Mouse (Mus musculus): ENCODE measurements around the gene G6pc.
"Not testable (repeated sequence)": the region's sequence is repeated elsewhere in the genome, so short reads cannot be mapped to it uniquely, and the experiment has no call there.

Gene G6pc

GRCm38 (mm10) chr11:101367326-101367935 lies at the start of gene G6pc:
Gene G6pc (plus strand): TSS chr11:101367561.
- no peak for DNase-seq (ENCODE audit: low read depth, low spot score)

DNA sequence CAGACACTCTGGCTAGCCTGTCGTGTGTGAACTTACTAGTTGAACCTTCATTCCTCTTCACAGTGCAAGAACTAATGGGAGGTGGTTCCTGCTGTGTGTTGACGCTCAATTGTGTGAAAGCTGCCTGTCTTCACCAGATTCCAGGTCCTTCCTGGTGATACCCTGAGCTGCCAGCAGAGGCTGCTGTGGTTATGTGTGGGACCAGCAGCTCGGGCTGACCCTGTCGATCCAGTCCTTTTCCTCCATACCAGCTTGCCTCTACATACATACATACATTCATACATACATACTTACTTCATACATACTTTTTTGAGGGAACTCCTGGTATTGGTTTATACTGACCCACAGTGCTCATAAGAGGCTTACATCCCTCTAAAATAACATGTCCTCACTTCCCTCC lies 43.8 kb upstream of the G6pc start:
- peak; percentile 41 for DNase-seq (ENCODE audit: low read depth, low spot score)

DNA sequence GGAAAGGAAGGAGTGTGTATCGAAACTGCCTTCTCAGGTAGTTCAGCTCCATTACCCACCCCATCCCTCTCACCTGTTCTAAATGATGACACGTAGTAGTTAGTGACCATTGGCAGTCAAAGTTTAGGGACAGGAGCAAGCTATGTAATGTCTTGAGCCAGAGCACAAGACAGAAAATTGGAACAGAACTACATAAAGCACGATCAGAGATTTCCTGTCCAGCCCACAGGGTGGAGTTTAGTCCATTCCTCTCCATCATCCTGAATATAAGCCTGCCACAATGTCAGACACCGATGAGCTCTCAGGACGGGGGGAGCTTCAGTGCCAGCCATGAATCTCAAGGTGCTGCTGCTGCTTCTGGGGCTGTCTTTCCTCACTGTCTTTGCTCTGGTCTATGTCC lies 42.6 kb upstream of the G6pc start, which contains the start of gene Aoc2:
TSS of gene Aoc2 (plus strand) at position 301 of the 400 bp plus-strand sequence.
- no peak for DNase-seq (ENCODE audit: low read depth, low spot score)

DNA sequence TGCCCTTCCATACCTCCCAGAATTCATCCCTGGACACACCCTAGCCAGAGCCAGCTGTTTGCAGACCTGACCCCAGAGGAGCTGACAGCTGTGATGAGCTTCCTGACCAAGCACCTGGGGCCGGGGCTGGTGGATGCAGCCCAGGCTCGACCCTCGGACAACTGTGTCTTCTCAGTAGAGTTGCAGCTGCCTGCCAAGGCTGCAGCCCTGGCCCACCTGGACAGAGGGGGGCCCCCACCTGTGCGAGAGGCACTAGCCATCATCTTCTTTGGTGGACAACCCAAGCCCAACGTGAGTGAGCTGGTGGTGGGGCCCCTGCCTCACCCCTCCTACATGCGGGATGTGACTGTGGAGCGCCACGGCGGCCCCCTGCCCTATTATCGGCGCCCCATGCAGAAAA lies 42.2 kb upstream of the G6pc start:
- DNase-seq (ENCODE audit: low read depth, low spot score), result not testable (repeated sequence)

DNA sequence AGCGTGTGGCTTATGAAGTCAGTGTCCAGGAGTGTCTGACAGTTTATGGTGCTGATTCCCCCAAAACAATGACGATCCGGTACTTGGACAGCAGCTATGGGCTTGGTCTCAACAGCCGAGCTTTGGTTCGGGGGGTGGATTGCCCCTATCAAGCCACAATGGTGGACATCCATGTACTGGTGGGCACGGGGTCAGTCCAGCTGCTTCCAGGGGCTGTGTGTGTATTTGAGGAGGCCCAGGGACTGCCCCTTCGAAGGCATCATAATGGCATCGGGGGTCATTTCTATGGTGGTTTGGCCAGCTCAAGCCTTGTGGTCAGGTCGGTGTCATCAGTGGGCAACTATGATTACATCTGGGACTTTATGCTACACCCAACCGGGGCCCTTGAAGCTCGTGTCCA lies 41.2 kb upstream of the G6pc start:
- no peak for DNase-seq (ENCODE audit: low read depth, low spot score)

DNA sequence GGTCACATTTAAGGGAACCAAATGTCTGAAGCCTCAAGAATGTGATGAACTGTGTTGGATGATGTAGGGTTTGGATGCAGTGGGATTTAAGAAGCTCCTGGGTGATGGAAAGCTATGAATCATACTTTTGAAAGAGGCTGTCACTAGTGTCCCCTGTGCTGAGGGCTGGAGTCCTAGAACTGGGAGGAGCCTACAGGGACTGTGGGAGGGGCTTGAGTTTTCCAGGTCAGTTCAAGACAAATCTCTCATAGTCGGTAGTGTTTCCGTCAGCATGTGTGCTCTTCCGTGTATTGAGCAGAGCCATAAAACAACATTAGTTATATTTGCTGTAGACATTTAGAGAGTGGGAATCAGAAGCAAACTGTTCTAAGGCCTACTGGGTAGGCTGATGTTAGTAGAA lies 40.0 kb upstream of the G6pc start:
- no peak for DNase-seq (ENCODE audit: low read depth, low spot score)

DNA sequence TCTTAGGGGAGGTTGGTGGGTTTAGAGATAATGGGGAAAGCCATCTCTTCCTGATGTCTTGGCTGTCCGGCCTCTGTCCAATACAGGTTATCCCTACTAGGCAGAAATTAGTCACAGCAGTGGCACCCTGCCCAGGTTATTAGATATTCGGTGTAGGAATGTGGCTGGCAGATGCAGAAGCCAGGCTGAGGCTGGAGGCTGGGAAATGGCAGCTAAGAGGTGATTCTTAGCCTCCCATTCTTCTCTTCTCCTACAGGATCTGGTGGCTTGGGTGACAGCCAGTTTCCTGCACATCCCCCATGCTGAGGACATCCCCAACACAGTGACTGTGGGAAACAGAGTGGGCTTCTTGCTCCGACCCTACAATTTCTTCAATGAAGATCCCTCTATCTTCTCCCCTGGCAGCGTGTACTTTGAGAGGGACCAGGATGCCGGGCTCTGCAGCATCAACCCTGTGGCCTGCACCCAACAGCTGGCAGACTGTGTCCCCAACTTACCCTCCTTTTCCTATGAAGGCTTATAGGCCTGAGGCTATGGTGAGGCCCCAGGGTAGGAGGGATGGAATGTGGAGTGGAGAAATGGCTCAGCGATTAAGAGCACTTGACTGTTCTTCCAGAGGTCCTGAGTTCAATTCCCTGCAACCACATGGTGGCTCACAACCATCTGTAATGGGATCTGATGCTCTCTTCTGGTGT lies 38.3 kb upstream of the G6pc start:
- DNase-seq (ENCODE audit: low read depth, low spot score), result no peak

DNA sequence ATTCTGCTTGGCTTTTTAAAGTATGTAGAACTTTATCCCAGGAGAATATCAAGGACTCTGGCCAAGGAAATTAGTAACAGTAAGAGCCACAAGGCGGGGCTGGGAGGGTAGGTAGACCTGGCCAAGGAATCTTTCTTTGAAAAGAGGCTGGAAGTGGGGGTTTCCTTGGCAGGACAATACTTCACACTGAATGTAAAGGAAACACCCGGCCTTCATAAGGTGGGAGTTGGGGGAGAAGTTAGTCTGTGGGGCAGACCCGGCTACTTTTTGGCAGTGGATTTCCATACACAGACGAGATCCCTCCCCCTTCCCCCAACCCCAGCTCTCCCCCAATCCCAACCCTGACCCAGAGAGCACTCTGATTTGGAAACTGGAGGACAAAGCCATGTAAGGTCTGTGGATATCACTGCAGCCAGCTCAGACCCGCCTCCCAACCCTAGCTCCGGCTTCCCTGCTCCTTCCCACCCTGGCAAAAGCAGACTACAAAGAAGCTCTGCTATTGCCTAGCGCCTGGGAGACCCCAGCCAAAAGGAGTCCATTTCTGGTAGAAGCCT lies 36.9 kb upstream of the G6pc start, which contains the start of gene Aoc3:
TSS of gene Aoc3 (plus strand) at position 235 of the 554 bp plus-strand sequence.
- DNase-seq (ENCODE audit: low read depth, low spot score), result no peak

GRCm38 (mm10) chr11:101330961-101331360 lies 36.4 kb upstream of the G6pc start:
- DNase-seq (ENCODE audit: low read depth, low spot score), result not testable (repeated sequence)

- no peak for DNase-seq (ENCODE audit: low read depth, low spot score)
Measured at GRCm38 (mm10) chr11:101332537-101332936, 34.8 kb upstream of the G6pc start.

DNA sequence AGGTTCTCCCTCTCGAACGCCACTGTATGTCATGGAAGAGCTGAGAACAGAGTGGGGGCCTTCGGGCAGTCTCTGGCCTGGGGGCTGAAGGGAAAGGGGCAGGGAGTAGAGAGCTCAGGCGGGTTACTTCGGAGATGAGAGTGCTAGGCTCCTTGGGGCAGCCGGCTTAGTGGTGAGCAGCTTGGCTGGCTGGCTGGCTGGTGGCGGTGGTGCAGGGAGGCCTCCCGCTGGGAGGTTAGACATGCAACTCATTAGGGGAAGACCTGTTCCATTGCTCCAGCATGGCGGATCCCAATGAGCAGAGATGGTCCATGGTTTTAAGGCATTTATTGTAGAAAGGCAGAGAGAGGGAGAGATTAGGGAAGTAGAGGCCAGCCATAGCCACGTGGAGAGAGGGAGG lies 33.3 kb upstream of the G6pc start:
- DNase-seq (ENCODE audit: low read depth, low spot score), result no peak

DNA sequence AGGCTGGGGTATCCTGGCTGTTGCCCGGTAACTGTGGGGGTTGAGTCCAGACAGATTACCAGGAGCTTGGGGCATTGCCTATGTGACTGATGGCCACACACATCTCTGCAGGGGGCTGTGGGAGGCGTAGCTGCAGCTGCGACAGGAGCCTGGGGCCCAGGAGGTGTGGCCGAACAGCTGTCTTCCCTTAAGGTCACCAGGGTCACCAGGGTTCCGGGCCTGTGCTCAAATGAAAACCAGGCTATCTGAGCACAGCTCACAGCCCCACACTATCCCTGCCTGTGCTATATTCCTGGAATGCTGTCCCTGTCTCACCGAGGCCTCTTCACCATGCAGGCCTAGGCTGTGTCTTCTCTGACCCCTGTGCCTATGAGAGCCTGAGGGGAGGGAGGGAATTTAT lies 32.8 kb upstream of the G6pc start:
- DNase-seq (ENCODE audit: low read depth, low spot score), result no peak

DNA sequence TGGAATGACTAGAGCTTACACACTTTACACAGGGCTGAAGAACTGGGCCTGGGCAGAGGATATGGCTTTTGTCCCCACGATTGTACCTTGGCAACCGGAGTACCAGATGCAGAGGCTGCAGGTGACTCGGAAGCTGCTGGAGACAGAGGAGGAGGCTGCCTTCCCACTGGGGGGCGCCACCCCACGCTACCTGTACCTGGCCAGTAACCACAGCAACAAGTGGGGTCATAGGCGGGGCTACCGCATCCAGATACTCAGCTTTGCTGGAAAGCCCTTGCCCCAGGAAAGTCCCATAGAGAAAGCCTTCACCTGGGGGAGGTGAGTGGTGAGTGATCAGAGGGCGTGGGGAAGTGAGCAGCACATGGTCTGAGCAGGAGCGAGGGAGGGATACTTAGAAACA lies 31.7 kb upstream of the G6pc start:
- DNase-seq (ENCODE audit: low read depth, low spot score), result no peak

GRCm38 (mm10) chr11:101338123-101338760 lies 29.1 kb upstream of the G6pc start:
- DNase-seq (ENCODE audit: low read depth, low spot score), result peak; percentile 8

GRCm38 (mm10) chr11:101347083-101347775 lies 20.1 kb upstream of the G6pc start:
- no peak for DNase-seq (ENCODE audit: low read depth, low spot score)

GRCm38 (mm10) chr11:101348774-101349173 lies 18.6 kb upstream of the G6pc start:
- no peak for DNase-seq (ENCODE audit: low read depth, low spot score)

DNA sequence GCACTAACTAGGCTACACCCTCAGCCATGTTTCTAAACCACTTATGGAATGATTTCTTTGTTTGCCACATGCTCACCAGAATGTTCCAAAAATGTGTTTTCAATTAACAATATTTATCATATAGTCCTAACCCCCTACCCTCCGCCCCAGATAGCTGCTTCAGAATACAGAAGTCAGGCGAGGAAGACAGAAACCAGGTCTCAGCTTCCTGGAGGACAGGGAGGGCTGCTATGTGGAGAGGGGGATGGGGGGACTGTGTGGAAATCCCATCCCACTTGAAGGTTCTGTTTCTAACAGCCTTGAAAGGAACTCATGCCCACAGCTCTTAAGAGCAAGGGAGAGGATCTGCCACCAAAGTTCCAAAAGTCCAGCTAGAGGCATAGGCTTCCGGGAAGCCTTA lies 18.1 kb upstream of the G6pc start:
- no peak for DNase-seq (ENCODE audit: low read depth, low spot score)

GRCm38 (mm10) chr11:101351100-101351720 lies 16.2 kb upstream of the G6pc start:
- DNase-seq (ENCODE audit: low read depth, low spot score), result no peak

DNA sequence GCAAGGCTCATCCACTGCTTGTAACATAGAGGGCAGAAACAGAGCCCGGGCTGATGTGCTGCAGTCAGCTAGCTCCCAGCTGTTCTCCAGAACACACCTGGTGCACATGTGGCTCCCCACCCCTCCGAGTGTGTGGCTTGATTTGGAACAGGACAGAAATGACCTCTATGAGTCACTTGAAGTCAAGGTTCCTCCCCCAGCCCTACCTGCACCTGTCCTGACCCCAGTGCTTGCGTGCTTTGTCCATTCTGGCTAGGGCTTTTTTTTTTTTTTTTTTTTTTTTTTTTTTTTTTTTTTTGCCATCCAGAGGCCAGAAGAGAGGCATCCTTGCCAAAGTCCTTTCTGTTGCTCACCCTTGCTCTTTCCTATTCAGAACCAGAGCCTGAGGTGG lies 15.6 kb upstream of the G6pc start:
- DNase-seq (ENCODE audit: low read depth, low spot score), result no peak

- no peak for DNase-seq (ENCODE audit: low read depth, low spot score)
Measured at GRCm38 (mm10) chr11:101353436-101353835, 13.9 kb upstream of the G6pc start.

DNA sequence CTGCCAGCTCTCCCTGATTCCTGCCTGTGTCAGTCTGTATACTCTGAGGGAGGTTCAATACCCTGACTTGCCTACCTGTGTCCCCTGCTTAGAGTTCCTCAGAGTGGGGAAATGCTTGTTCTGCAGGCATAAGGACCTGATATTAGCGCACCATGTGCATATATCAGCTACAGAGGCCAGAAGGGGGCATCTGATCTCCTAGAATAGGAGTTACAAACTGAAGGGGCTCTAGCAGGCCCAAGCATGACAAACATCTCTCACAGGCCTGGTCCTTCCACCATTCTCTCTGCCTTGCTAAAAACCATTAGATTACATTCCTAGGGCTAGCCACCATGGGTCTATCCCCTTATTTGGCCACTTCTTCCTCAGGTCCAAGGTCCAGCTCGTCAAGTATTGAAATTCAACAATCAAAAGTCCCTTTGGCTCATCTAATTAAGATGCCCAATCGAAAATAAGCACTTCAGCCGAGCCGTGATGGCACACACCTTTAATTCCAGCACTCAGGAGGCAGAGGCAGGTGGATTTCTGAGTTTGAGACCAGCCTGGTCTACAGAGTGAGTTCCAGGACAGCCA lies 12.8 kb upstream of the G6pc start:
- no peak for DNase-seq (ENCODE audit: low read depth, low spot score)

Data from CD4-positive helper T cell, adult 2 months (primary cell).